Mouse (Mus musculus) heart, adult 2 months (tissue): ENCODE results near the gene Ginm1.

Experiments used
- CTCF ChIP-seq: fragments of 200-600 bp; IDR thresholded peaks from 2 replicates; pipeline ENCODE4 v1.8.1; 2022; ENCODE audit warnings: antibody characterized with exemption, mild to moderate bottlenecking, moderate library complexity
- EP300 ChIP-seq: fragments of 200-500 bp; IDR thresholded peaks from 2 replicates; pipeline ENCODE4 v1.6.1; 2011; ENCODE audit warnings: low read depth, low read length, control low read depth; ENCODE audit not compliant: insufficient read depth
- POLR2A ChIP-seq: fragments of 200-500 bp; IDR thresholded peaks from 2 replicates; pipeline ENCODE4 v1.6.1; 2011; ENCODE audit warnings: mild to moderate bottlenecking, low read depth, low read length, control low read depth; ENCODE audit not compliant: insufficient read depth

DNA sequence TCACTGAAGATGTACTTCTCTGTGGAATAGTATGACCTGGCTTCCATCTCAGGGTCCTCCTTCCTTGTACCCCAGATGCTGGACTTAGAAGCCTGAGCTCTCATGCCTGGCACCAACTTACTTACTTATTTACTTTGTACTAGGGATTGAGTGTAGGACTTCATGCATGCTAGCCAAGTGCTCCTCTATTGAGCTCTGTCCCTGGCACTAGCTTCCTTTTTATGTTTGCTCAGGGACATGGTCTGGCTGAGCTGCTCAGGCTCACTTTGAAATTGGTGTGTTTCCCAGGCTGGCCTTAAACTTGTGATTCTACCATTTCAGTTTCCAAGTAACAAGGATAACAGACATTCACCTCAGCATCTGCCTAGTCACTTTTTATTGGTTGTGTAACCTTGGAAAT is 55.5 kb downstream of the Ginm1 start:
- TF ChIP-seq CTCF (no peak), POLR2A (no peak), EP300 (no peak)
